Mouse (Mus musculus): ENCODE results near the gene Col8a1. TPM values are rescaled to one million over a fixed set of nuclear protein-coding genes. Genes with fewer than 3 reads are reported as not detected.

The Col8a1 gene
- polyA plus RNA-seq, 1 experiment from 2014 or later: 39.7 TPM

GRCm38 (mm10) chr16:57593422-57594157 is 160.9 kb downstream of the Col8a1 start:
- no peaks in the 10 kb centered on the region for H3K9me3 ChIP-seq
- H3K27ac ChIP-seq: no peak overlapping the region
- H3K4me2 ChIP-seq: no peak overlapping the region
- H3K36me3 ChIP-seq: no peaks in the 10 kb centered on the region
- no peak overlapping the region for H3K9ac ChIP-seq
- no peak for ATAC-seq (ENCODE audit: insufficient number of reproducible peaks, insufficient read depth, low FRiP score, low TSS enrichment, low read depth)
- no peaks in the 10 kb centered on the region for H3K27me3 ChIP-seq
- H3K4me1 ChIP-seq: no peaks in the 10 kb centered on the region
- H3K4me3 ChIP-seq: no peak overlapping the region
- 35% methylated on average over 7 of the region's 7 CpGs for WGBS

GRCm38 (mm10) chr16:57585201-57585600 is 169.3 kb downstream of the Col8a1 start:
- H3K4me1 ChIP-seq: peaks cover 7% of the 10 kb centered on the region; the same call in 1 of the 2 replicates
- 0 out of 2 replicates have a peak overlapping the region, but pooled peaks have one; percentile 28 for H3K27ac ChIP-seq
- no peak overlapping the region for H3K4me2 ChIP-seq
- 50% methylated on average over 3 of the region's 3 CpGs for WGBS
- no peaks in the 10 kb centered on the region for H3K9me3 ChIP-seq
- no peak overlapping the region for H3K4me3 ChIP-seq
- no peak for ATAC-seq (ENCODE audit: insufficient number of reproducible peaks, insufficient read depth, low FRiP score, low TSS enrichment, low read depth)
- H3K36me3 ChIP-seq: no peaks in the 10 kb centered on the region
- no peaks in the 10 kb centered on the region for H3K27me3 ChIP-seq
- H3K9ac ChIP-seq: no peak overlapping the region

- no peaks in the 10 kb centered on the region for H3K27me3 ChIP-seq
- H3K9me3 ChIP-seq: no peaks in the 10 kb centered on the region
- H3K36me3 ChIP-seq: no peaks in the 10 kb centered on the region
- WGBS: 77% methylated on average over 2 of the region's 2 CpGs
- no peak overlapping the region for H3K4me2 ChIP-seq
- H3K9ac ChIP-seq: no peak overlapping the region
- H3K27ac ChIP-seq: 0 out of 2 replicates have a peak overlapping the region, but pooled peaks have one; percentile 4
- H3K4me3 ChIP-seq: no peak overlapping the region
- peaks cover 7% of the 10 kb centered on the region; the same call in 1 of the 2 replicates for H3K4me1 ChIP-seq
- ATAC-seq (ENCODE audit: insufficient number of reproducible peaks, insufficient read depth, low FRiP score, low TSS enrichment, low read depth): no peak
These were observed 172.5 kb downstream of the Col8a1 start for GRCm38 (mm10) chr16:57582008-57582407.

GRCm38 (mm10) chr16:57580041-57580440 is 174.5 kb downstream of the Col8a1 start:
- Histone ChIP-seq H3K9ac (no peak overlapping the region), H3K4me3 (no peak overlapping the region), H3K27me3 (no peaks in the 10 kb centered on the region), H3K9me3 (no peaks in the 10 kb centered on the region), H3K27ac (no peak overlapping the region), H3K36me3 (peaks cover 11% of the 10 kb centered on the region), H3K4me2 (no peak overlapping the region), H3K4me1 (0 out of 2 replicates have a peak, but pooled peaks cover 1% of the 10 kb centered on the region)
- ATAC-seq (ENCODE audit: insufficient number of reproducible peaks, insufficient read depth, low FRiP score, low TSS enrichment, low read depth): no peak
- WGBS: 64% methylated on average over 7 of the region's 7 CpGs

- 92% methylated on average over 1 of the region's 1 CpGs for WGBS
- H3K4me1 ChIP-seq: 0 out of 2 replicates have a peak, but pooled peaks cover 6% of the 10 kb centered on the region
- H3K27ac ChIP-seq: no peak overlapping the region
- H3K9me3 ChIP-seq: no peaks in the 10 kb centered on the region
- no peak overlapping the region for H3K4me2 ChIP-seq
- H3K27me3 ChIP-seq: no peaks in the 10 kb centered on the region
- H3K9ac ChIP-seq: no peak overlapping the region
- peaks cover 11% of the 10 kb centered on the region for H3K36me3 ChIP-seq
- ATAC-seq (ENCODE audit: insufficient number of reproducible peaks, insufficient read depth, low FRiP score, low TSS enrichment, low read depth): no peak
- H3K4me3 ChIP-seq: no peak overlapping the region
These were observed 177.0 kb downstream of the Col8a1 start for GRCm38 (mm10) chr16:57577519-57577918.

- no peak overlapping the region for H3K9ac ChIP-seq
- WGBS: 91% methylated on average over 1 of the region's 1 CpGs
- no peak for ATAC-seq (ENCODE audit: insufficient number of reproducible peaks, insufficient read depth, low FRiP score, low TSS enrichment, low read depth)
- H3K27me3 ChIP-seq: no peaks in the 10 kb centered on the region
- no peak overlapping the region for H3K4me3 ChIP-seq
- no peaks in the 10 kb centered on the region for H3K9me3 ChIP-seq
- peaks cover 11% of the 10 kb centered on the region; the same call in 1 of the 2 replicates for H3K4me1 ChIP-seq
- H3K27ac ChIP-seq: no peak overlapping the region
- no peak overlapping the region for H3K4me2 ChIP-seq
- peaks cover 27% of the 10 kb centered on the region for H3K36me3 ChIP-seq
These were observed 178.7 kb downstream of the Col8a1 start for GRCm38 (mm10) chr16:57575764-57576388.

Other genes with a start within 250 kb of the Col8a1 start
- gene Cmss1, start 147.9 kb downstream of the Col8a1 start, polyA plus RNA-seq (2015; fragmentation: Nextera tagmentation; extraction: Ambion mirVana): 57.2 and 57.8 TPM in 2 replicates

Data from embryonic facial prominence, embryonic 13.5 days (tissue).